Mouse (Mus musculus) cerebellum, adult 9-10 months (tissue): ENCODE results near the gene Rtel1.

Experiments used
- DNase-seq: peaks from one replicate; pipeline ENCODE4 v3.0.0; 2022

Rtel1 gene

GRCm38 (mm10) chr2:181391541-181391940 is 72.0 kb downstream of the Rtel1 start:
- no peak for DNase-seq

- peak; percentile 93 for DNase-seq
Observed at GRCm38 (mm10) chr2:181392600-181393213, 73.2 kb downstream of the Rtel1 start.

GRCm38 (mm10) chr2:181394086-181394485 is 74.5 kb downstream of the Rtel1 start:
- DNase-seq = no peak

GRCm38 (mm10) chr2:181397207-181397761 is 77.7 kb downstream of the Rtel1 start:
- no peak for DNase-seq

- DNase-seq = no peak
Observed at GRCm38 (mm10) chr2:181401497-181401896, 82.0 kb downstream of the Rtel1 start.

- no peak for DNase-seq
Observed at GRCm38 (mm10) chr2:181403722-181404121, 84.2 kb downstream of the Rtel1 start.
